Mouse (Mus musculus): ENCODE data around the gene Grin3a.

- no peak for TF ChIP-seq CTCF (IDR thresholded peaks at IDR 0.05; ENCODE audit: low read depth, low read length)
- TF ChIP-seq POLR2A (IDR thresholded peaks at IDR 0.05; ENCODE audit: borderline replicate concordance, low read depth, low read length): no peak
Observed at GRCm38 (mm10) chr4:49844274-49844827, 1.2 kb downstream of the Grin3a start.

Data from bone marrow macrophage, adult 2 months (primary cell).